Mouse (Mus musculus): ENCODE measurements around the gene Chid1. TPM values are rescaled to one million over a fixed set of nuclear protein-coding genes. Genes with fewer than 3 reads are reported as not detected.
"Not testable (repeated sequence)": the region's sequence is repeated elsewhere in the genome, so short reads cannot be mapped to it uniquely, and the experiment has no call there.

The Chid1 gene
- total RNA-seq, 4 experiments from 2014 or later, result 57.5 to 69.9 (median 62.5) TPM

GRCm38 (mm10) chr7:141460391-141461113 lies 79.1 kb downstream of the Chid1 start, which contains the start of gene Cracr2b:
Gene Cracr2b (plus strand): TSS chr7:141461094.
- DNase-seq, result peak; percentile 25

- no peak for DNase-seq
Observed at GRCm38 (mm10) chr7:141460001-141460390, 79.7 kb downstream of the Chid1 start.

GRCm38 (mm10) chr7:141459301-141459711 lies 80.4 kb downstream of the Chid1 start:
- peak; percentile 45 for DNase-seq

- peak; percentile 24 for DNase-seq
Observed at GRCm38 (mm10) chr7:141458661-141459060, 81.0 kb downstream of the Chid1 start.

GRCm38 (mm10) chr7:141457986-141458660 lies 81.5 kb downstream of the Chid1 start:
- no peak for DNase-seq

GRCm38 (mm10) chr7:141457236-141457635 lies 82.4 kb downstream of the Chid1 start:
- DNase-seq, result no peak

GRCm38 (mm10) chr7:141456739-141457138 lies 82.9 kb downstream of the Chid1 start:
- DNase-seq, result peak; percentile 45

GRCm38 (mm10) chr7:141455610-141456314 lies 83.9 kb downstream of the Chid1 start:
- DNase-seq, result peak; percentile 79

- DNase-seq, result peak; percentile 92
Observed at GRCm38 (mm10) chr7:141454967-141455551, 84.6 kb downstream of the Chid1 start, which contains the start of gene Pnpla2. Gene Pnpla2 (plus strand): TSS chr7:141455198.

- DNase-seq, result no peak
Observed at GRCm38 (mm10) chr7:141453636-141454035, 86.0 kb downstream of the Chid1 start.

GRCm38 (mm10) chr7:141451928-141452327 lies 87.7 kb downstream of the Chid1 start:
- peak; percentile 46 for DNase-seq

- DNase-seq, result peak; percentile 93
Observed at GRCm38 (mm10) chr7:141447110-141447991, 92.3 kb downstream of the Chid1 start, which contains the start of gene Rplp2. Gene Rplp2 (plus strand): TSS chr7:141447370.

- not testable (repeated sequence) for DNase-seq
Observed at GRCm38 (mm10) chr7:141446374-141446773, 93.3 kb downstream of the Chid1 start.

- peak; percentile 55 for DNase-seq
Observed at GRCm38 (mm10) chr7:141443828-141444237, 95.8 kb downstream of the Chid1 start, which contains the start of gene Pidd1. Gene Pidd1 (minus strand): TSS chr7:141444025.

Other genes with a start within 250 kb of the Chid1 start
- 1 to 10 TPM in 1 of 4 experiments, under 1 TPM in 1, not detected in 2; 0.40 to 1.3 TPM for gene Drd4, start 247.9 kb downstream of the Chid1 start, total RNA-seq (2022)
- 10 to 100 TPM; 27.1 to 47.4 (median 36.7) TPM for gene Deaf1, start 212.2 kb downstream of the Chid1 start, total RNA-seq (2022)
- 10 to 100 TPM; 31.4 to 46.6 (median 34.8) TPM for gene Tmem80, start 212.1 kb downstream of the Chid1 start, total RNA-seq (2022)
- 1 to 10 TPM; 2.0 to 2.9 (median 2.3) TPM for gene Eps8l2, start 201.0 kb downstream of the Chid1 start, total RNA-seq (2022)
- gene Taldo1, start 147.7 kb downstream of the Chid1 start, total RNA-seq (2022), result 100 to 1,000 TPM; 429 to 671 (median 576) TPM
- 10 to 100 TPM; 38.9 to 52.2 (median 47.6) TPM for gene Gatd1, start 125.7 kb downstream of the Chid1 start, total RNA-seq (2022)
- 1 to 10 TPM; 1.5 to 2.6 (median 2.1) TPM for gene Cend1, start 110.4 kb downstream of the Chid1 start, total RNA-seq (2022)
- 100 to 1,000 TPM in 3 of 4 experiments, 10 to 100 TPM in 1; 86.7 to 109 (median 104) TPM for gene Slc25a22, start 102.0 kb downstream of the Chid1 start, total RNA-seq (2022)
- gene Pidd1, start 95.8 kb downstream of the Chid1 start, total RNA-seq (2022), result 1 to 10 TPM; 1.0 to 2.3 (median 1.4) TPM
- gene Rplp2, start 92.5 kb downstream of the Chid1 start, total RNA-seq (2022), result 1,000 to 10,000 TPM in 3 of 4 experiments, 100 to 1,000 TPM in 1; 998 to 1,129 (median 1,024) TPM
- gene Pnpla2, start 84.7 kb downstream of the Chid1 start, total RNA-seq (2022), result 100 to 1,000 TPM; 256 to 532 (median 452) TPM
- gene Cracr2b, start 78.8 kb downstream of the Chid1 start, total RNA-seq (2022), result 10 to 100 TPM; 11.7 to 21.1 (median 18.7) TPM
- gene Cd151, start 72.5 kb downstream of the Chid1 start, total RNA-seq (2022), result 100 to 1,000 TPM; 323 to 455 (median 409) TPM
- 100 to 1,000 TPM in 3 of 4 experiments, 10 to 100 TPM in 1; 99.4 to 147 (median 129) TPM for gene Polr2l, start 64.7 kb downstream of the Chid1 start, total RNA-seq (2022)
- gene Tspan4, start 64.6 kb downstream of the Chid1 start, total RNA-seq (2022), result 100 to 1,000 TPM in 2 of 4 experiments, 10 to 100 TPM in 2; 89.1 to 191 (median 124) TPM
- gene Ap2a2, start 22.3 kb upstream of the Chid1 start, total RNA-seq (2022), result 10 to 100 TPM; 54.9 to 79.7 (median 66.5) TPM
- not detected for gene Muc6, start 115.5 kb upstream of the Chid1 start, total RNA-seq (2022)
- 1 to 10 TPM in 2 of 4 experiments, under 1 TPM in 2; 0.24 to 2.2 (median 0.81) TPM for gene Muc2, start 150.5 kb upstream of the Chid1 start, total RNA-seq (2022)
- not detected for gene Muc5ac, start 249.1 kb upstream of the Chid1 start, total RNA-seq (2022)

Data from adrenal gland, adult 8-10 months (tissue).